In the genomic region with DNA sequence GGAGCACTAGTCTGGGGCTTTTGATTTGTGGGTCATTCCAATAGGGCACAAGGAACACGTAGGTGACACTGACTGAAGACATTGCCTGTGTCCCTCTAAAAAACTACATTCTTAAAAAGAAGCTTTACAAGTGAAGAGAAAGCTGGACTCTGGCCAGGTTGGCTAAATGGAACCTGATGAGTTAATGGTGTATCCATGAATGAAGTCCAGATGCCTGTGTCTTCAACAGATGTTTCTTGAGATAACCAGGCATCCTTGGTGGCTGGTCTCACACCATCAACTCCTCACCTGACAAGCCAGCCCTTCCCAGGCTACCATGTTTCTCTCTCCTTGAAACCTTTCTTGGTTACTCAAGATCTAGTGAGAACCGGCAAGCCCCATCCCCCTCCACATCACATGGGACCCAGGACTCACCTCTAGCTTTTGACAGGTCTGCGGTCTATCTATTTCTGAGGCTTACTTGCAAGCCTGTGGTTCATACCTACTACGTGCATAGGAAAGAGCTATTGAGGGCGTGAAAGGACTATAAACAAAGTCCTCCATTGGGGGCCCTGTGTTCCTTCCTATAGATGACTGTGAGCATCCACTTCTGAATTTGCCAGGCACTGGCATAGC, we compare ENCODE assay signal across 26 mouse cellular contexts. TPM values are rescaled to one million over a fixed set of nuclear protein-coding genes. Genes with fewer than 3 reads are reported as not detected.
A peak's percentile ranks its signal among the peaks of the same experiment; 100 is the strongest.
DNase-seq lines count a peak whose midpoint lies in the region; ATAC-seq and TF ChIP-seq lines count a peak whose summit lies in the region.
"Had no signal": no experiment of that assay in that cellular context is flagged by ENCODE, and none has a peak within 500 bp of the region (broad histone marks: within the 10 kb centered on the region; RNA-seq: fewer than 3 reads in every experiment).

No protein-coding gene starts in this region.

- no peak overlapping the region for H3K4me2 ChIP-seq in forebrain, embryonic 16.5 days (ENCODE audit: low read length)
- H3K4me2 ChIP-seq: embryonic facial prominence, embryonic 15.5 days had no signal

- H3K27me3 ChIP-seq in forebrain, embryonic 16.5 days (replicated peaks; ENCODE audit: control insufficient read depth, insufficient read depth, low read length): no peaks in the 10 kb centered on the region
- H3K27me3 ChIP-seq: embryonic facial prominence, embryonic 15.5 days; Patski had no signal

- H3K27ac ChIP-seq in gastrocnemius, adult 2 months: peak overlapping the region; percentile 16; the same call in 1 of the 2 replicates
- no peak overlapping the region for H3K27ac ChIP-seq in forebrain, embryonic 16.5 days (ENCODE audit: low read length)
- H3K27ac ChIP-seq: embryonic facial prominence, embryonic 15.5 days; forebrain, embryonic 10.5 days; hindbrain, embryonic 14.5 days had no signal

- intact Hi-C loops in gastrocnemius, adult 2 months (cut with DNase I): no loop called here
- intact Hi-C loops in gastrocnemius, postnatal 14 days (cut with DNase I; ENCODE audit: low total_unique reads): no loop called here

- WGBS in forebrain, embryonic 16.5 days: 95% methylated on average over 5 of the region's 5 CpGs

- no peak for TF ChIP-seq CTCF in gastrocnemius, adult 2 months (IDR thresholded peaks at IDR 0.05)

- H3K9ac ChIP-seq in forebrain, embryonic 16.5 days (replicated peaks; ENCODE audit: low read depth, low read length): no peak overlapping the region
- H3K9ac ChIP-seq: embryonic facial prominence, embryonic 15.5 days; hindbrain, embryonic 14.5 days had no signal

- H3K4me1 ChIP-seq in forebrain, embryonic 16.5 days (replicated peaks; ENCODE audit: control insufficient read depth, insufficient read depth, low read length): peaks cover 38% of the 10 kb centered on the region

- no peak for DNase-seq in gastrocnemius, adult 2 months
- no peak for DNase-seq in gastrocnemius, postnatal 14 days
- DNase-seq in kidney, adult 18-20 months: peak; percentile 4
- DNase-seq in kidney, postnatal 14 days: no peak
- peak; percentile 64 for DNase-seq in T-cell, adult 2 months (ENCODE audit: low spot score)
- DNase-seq in ovary, postnatal 36 days (ENCODE audit: low spot score): no peak
- no peak for DNase-seq in right cerebral cortex, postnatal 4 days
- DNase-seq: adrenal gland, adult 8-10 months; adrenal gland, postnatal 36 days; B cell, adult 2 months; cerebellum, adult 11 months; cerebellum, adult 8-10 months; cerebellum, postnatal 14 days; embryo, embryonic 11 days; gastrocnemius, postnatal 10 days; heart, postnatal 10 days had no signal

- H3K36me3 ChIP-seq in forebrain, embryonic 16.5 days (ENCODE audit: control insufficient read depth, insufficient read depth): peaks cover 19% of the 10 kb centered on the region
- H3K36me3 ChIP-seq: G1E had no signal

- no peak overlapping the region for H3K4me3 ChIP-seq in gastrocnemius, adult 2 months
- H3K4me3 ChIP-seq in forebrain, embryonic 16.5 days (replicated peaks; ENCODE audit: low read length): no peak overlapping the region
- H3K4me3 ChIP-seq: embryonic facial prominence, embryonic 15.5 days; erythroblast, embryonic 14.5 days; forebrain, embryonic 10.5 days had no signal

- no peak for ATAC-seq in forebrain, embryonic 16.5 days
- ATAC-seq: forebrain, embryonic 14.5 days; inflammation-experienced regulatory T-cells, adult 6 months; intestine, postnatal 0 days; Patski had no signal

- H3K9me3 ChIP-seq in forebrain, embryonic 16.5 days (ENCODE audit: control insufficient read depth, low read length): no peaks in the 10 kb centered on the region
- H3K9me3 ChIP-seq: embryonic facial prominence, embryonic 15.5 days; forebrain, embryonic 10.5 days had no signal

RNA-seq across cellular contexts. Expression of a gene that starts 8.4 kb away (rescaled TPM):
- total RNA-seq in gastrocnemius, adult 2 months (2021): 10 to 100 TPM; 10.0 to 17.8 TPM
- total RNA-seq in gastrocnemius, postnatal 14 days (2021): 10 to 100 TPM; 14.2 to 23.0 TPM
- polyA plus RNA-seq in forebrain, embryonic 16.5 days (2015; fragmentation: Nextera tagmentation; extraction: Ambion mirVana): 107 and 112 TPM in 2 replicates
- polyA plus RNA-seq: erythroblast, embryonic 14.5 days; G1E had no signal

Comparison
In these comparisons a context has a peak if more than half of its experiments do, and no peak if none do; other contexts are left out.
1. DNase-seq: peak in kidney, adult 18-20 months (single experiment) and T-cell, adult 2 months (single experiment); none in gastrocnemius, adult 2 months (single experiment), gastrocnemius, postnatal 14 days (single experiment), kidney, postnatal 14 days (single experiment), ovary, postnatal 36 days (single experiment) and right cerebral cortex, postnatal 4 days (single experiment).